Comparison of ENCODE assay signal across 8 mouse cellular contexts in genomic region chr1:165655022-165655421, GRCm38 (mm10). TPM values are rescaled to one million over a fixed set of nuclear protein-coding genes. Genes with fewer than 3 reads are reported as not detected.
DNase-seq lines count a peak whose midpoint lies in the region; ATAC-seq and TF ChIP-seq lines count a peak whose summit lies in the region.
"Had no signal": no experiment of that assay in that cellular context is flagged by ENCODE, and none has a peak within 500 bp of the region (broad histone marks: within the 10 kb centered on the region; RNA-seq: fewer than 3 reads in every experiment).

No protein-coding gene starts in this region.

- no peak overlapping the region for H3K27ac ChIP-seq in lung, embryonic 15.5 days
- H3K27ac ChIP-seq in midbrain, postnatal 0 days (ENCODE audit: low read depth, low read length), result no peak overlapping the region
- H3K27ac ChIP-seq: limb, embryonic 13.5 days had no signal

- intact Hi-C loops in left cerebral cortex, postnatal 36 days (cut with DNase I), result no loop called here

- WGBS in lung, embryonic 15.5 days, result 69% methylated on average over 6 of the region's 6 CpGs
- 73% methylated on average over 6 of the region's 6 CpGs for WGBS in midbrain, postnatal 0 days

- H3K27me3 ChIP-seq in lung, embryonic 15.5 days, result no peaks in the 10 kb centered on the region
- no peaks in the 10 kb centered on the region for H3K27me3 ChIP-seq in midbrain, postnatal 0 days (ENCODE audit: insufficient read depth, low read length)
- H3K27me3 ChIP-seq: limb, embryonic 13.5 days had no signal

- H3K4me2 ChIP-seq in lung, embryonic 15.5 days, result no peak overlapping the region
- H3K4me2 ChIP-seq in midbrain, postnatal 0 days (ENCODE audit: low read depth, low read length, poor library complexity, severe bottlenecking), result no peak overlapping the region
- H3K4me2 ChIP-seq: limb, embryonic 13.5 days had no signal

- ATAC-seq in common myeloid progenitor, adult 5-6 weeks (replicated peaks; ENCODE audit: low read depth, poor library complexity, severe bottlenecking), result peak; percentile 37; the same call in 1 of the 2 replicates
- ATAC-seq in lung, embryonic 15.5 days (ENCODE audit: borderline replicate concordance, extremely low read depth, low FRiP score, low TSS enrichment), result 0 out of 2 replicates have a peak, but pooled peaks have one; percentile 28
- ATAC-seq in midbrain, postnatal 0 days (ENCODE audit: low FRiP score), result no peak

- no peak for TF ChIP-seq CTCF in midbrain, postnatal 0 days (IDR thresholded peaks at IDR 0.05)

- peaks cover 9% of the 10 kb centered on the region; the same call in 1 of the 2 replicates for H3K4me1 ChIP-seq in lung, embryonic 15.5 days
- H3K4me1 ChIP-seq in midbrain, postnatal 0 days (ENCODE audit: insufficient read depth, low read length), result no peaks in the 10 kb centered on the region
- H3K4me1 ChIP-seq: limb, embryonic 13.5 days had no signal

- peak; percentile 36 for DNase-seq in ovary, postnatal 36 days (ENCODE audit: low spot score)
- no peak for DNase-seq in ovary, postnatal 10 days (ENCODE audit: low spot score)
- peak; percentile 60 to 63 for DNase-seq in thymus, postnatal 36 days
- DNase-seq in left cerebral cortex, postnatal 36 days (ENCODE audit: low spot score in 2 of 2), result no peak
- DNase-seq in midbrain, postnatal 0 days (ENCODE audit: low spot score), result no peak

- H3K36me3 ChIP-seq in lung, embryonic 15.5 days, result peaks cover 10% of the 10 kb centered on the region; the same call in 1 of the 2 replicates
- H3K36me3 ChIP-seq in midbrain, postnatal 0 days (ENCODE audit: insufficient read depth, low read length), result no peaks in the 10 kb centered on the region

- no peak overlapping the region for H3K9ac ChIP-seq in lung, embryonic 15.5 days
- H3K9ac ChIP-seq in midbrain, postnatal 0 days (replicated peaks; ENCODE audit: low read length, poor library complexity, severe bottlenecking), result no peak overlapping the region
- H3K9ac ChIP-seq: limb, embryonic 13.5 days had no signal

- no peak overlapping the region for H3K4me3 ChIP-seq in lung, embryonic 15.5 days
- no peak overlapping the region for H3K4me3 ChIP-seq in midbrain, postnatal 0 days (ENCODE audit: low read depth, low read length)
- H3K4me3 ChIP-seq: limb, embryonic 13.5 days had no signal

- H3K9me3 ChIP-seq in lung, embryonic 15.5 days, result no peaks in the 10 kb centered on the region
- no peaks in the 10 kb centered on the region for H3K9me3 ChIP-seq in midbrain, postnatal 0 days (ENCODE audit: low read length)
- H3K9me3 ChIP-seq: limb, embryonic 13.5 days had no signal

RNA-seq across cellular contexts. Expression of gene Mpzl1, which starts 20.7 kb away (rescaled TPM):
- 2.0 and 9.5 TPM in 2 replicates for total RNA-seq in common myeloid progenitor, adult 5-6 weeks (2017)
- 193 and 203 TPM in 2 replicates for polyA plus RNA-seq in lung, embryonic 15.5 days (2015; fragmentation: Nextera tagmentation; extraction: Ambion mirVana)
- total RNA-seq in left cerebral cortex, postnatal 36 days (2021), result 10 to 100 TPM; 30.0 to 31.6 TPM
- total RNA-seq in midbrain, postnatal 0 days (2014; rRNA removed), result 29.7 and 38.2 TPM in 2 replicates
- polyA plus RNA-seq in midbrain, postnatal 0 days (2015; fragmentation: Nextera tagmentation; extraction: Ambion mirVana), result 138 and 146 TPM in 2 replicates

RNA-seq across cellular contexts. Expression of gene Rcsd1, which starts 54.5 kb away (rescaled TPM):
- 83.0 and 83.6 TPM in 2 replicates for total RNA-seq in common myeloid progenitor, adult 5-6 weeks (2017)
- 37.8 and 42.8 TPM in 2 replicates for polyA plus RNA-seq in lung, embryonic 15.5 days (2015; fragmentation: Nextera tagmentation; extraction: Ambion mirVana)
- total RNA-seq in left cerebral cortex, postnatal 36 days (2021), result 1 to 10 TPM; 3.6 to 5.0 TPM
- total RNA-seq in midbrain, postnatal 0 days (2014; rRNA removed), result 7.6 and 7.9 TPM in 2 replicates
- polyA plus RNA-seq in midbrain, postnatal 0 days (2015; fragmentation: Nextera tagmentation; extraction: Ambion mirVana), result 8.0 and 9.1 TPM in 2 replicates

Comparison
In these comparisons a context has a peak if more than half of its experiments do, and no peak if none do; other contexts are left out.
1. DNase-seq: peak in ovary, postnatal 36 days (single experiment) and thymus, postnatal 36 days (2 of 2); none in ovary, postnatal 10 days (single experiment), left cerebral cortex, postnatal 36 days (0 of 2) and midbrain, postnatal 0 days (single experiment).